Mouse (Mus musculus) neural tube, postnatal 0 days (tissue): ENCODE measurements around the gene Fam187b. TPM values are rescaled to one million over a fixed set of nuclear protein-coding genes. Genes with fewer than 3 reads are reported as not detected.

Source experiments
- polyA plus RNA-seq: library from polyadenylated mRNA; unstranded; fragments of >200 nt; fragmentation: Nextera tagmentation; extraction: Ambion mirVana; gene quantifications from 2 replicates; pipeline ENCODE4 v1.2.1, GENCODE M21; 2015

Fam187b gene
- polyA plus RNA-seq: 0.76 and 1.1 TPM in 2 replicates

GRCm38 (mm10) chr7:30973501-30974289 is at the start of gene Fam187b:
TSS of gene Fam187b (plus strand) at chr7:30973790.

GRCm38 (mm10) chr7:30924581-30924980 is 49.0 kb upstream of the Fam187b start, which contains the start of gene Hamp2:
TSS of gene Hamp2 (minus strand) at chr7:30924681.

GRCm38 (mm10) chr7:30943909-30944635 is 29.5 kb upstream of the Fam187b start, which contains the start of gene Hamp:
TSS of gene Hamp (minus strand) at chr7:30944032.

DNA sequence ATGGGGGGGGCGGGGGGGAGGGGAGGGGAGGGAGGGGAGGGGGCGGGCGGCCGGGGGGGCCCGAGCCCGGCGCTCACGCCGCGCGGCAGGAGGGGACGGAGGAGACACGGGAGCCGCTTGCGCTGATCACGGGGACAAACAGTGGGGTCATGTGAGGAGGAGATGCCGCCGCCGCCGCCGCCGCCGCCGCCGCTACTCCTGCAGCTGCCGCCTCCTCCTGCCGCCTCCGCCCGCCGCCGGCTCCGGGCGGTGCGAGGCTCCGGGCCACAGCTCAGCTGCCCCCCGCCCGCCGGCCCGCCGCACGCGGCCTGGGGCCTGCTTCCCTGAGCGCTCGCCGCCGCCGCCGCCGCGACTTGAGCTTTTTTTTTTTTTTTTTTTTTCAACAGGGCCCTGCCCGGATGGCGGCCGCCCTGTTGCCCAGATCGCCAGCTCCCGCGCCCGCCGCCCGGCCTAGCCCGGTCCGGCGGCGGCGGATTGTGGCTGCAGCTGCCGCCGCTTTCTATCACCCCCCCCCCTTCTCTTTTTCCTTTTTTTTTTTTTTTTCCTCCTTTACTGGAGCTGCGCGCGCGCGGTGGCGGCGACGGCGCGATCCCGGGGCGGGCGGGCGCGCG is 16.7 kb upstream of the Fam187b start, which contains the start of gene Usf2:
Usf2 (minus strand) TSS at position 48 of the 611 bp plus-strand sequence.

GRCm38 (mm10) chr7:30973251-30973500 is 414 bp upstream of the Fam187b start, which contains the start of gene Lsr:
TSS of gene Lsr (minus strand) at chr7:30973464.

Other genes with a start within 250 kb of the Fam187b start
- gene Tmem147, start 244.2 kb upstream of the Fam187b start, polyA plus RNA-seq: 359 and 361 TPM in 2 replicates
- 0.43 and 0.98 TPM in 2 replicates for gene Gapdhs, start 230.1 kb upstream of the Fam187b start, polyA plus RNA-seq
- 3.3 and 3.7 TPM in 2 replicates for gene Sbsn, start 222.3 kb upstream of the Fam187b start, polyA plus RNA-seq
- gene Dmkn, start 210.0 kb upstream of the Fam187b start, polyA plus RNA-seq: 5.9 and 7.8 TPM in 2 replicates
- 7.9 and 15.2 TPM in 2 replicates for gene Krtdap, start 185.9 kb upstream of the Fam187b start, polyA plus RNA-seq
- gene Ffar2, start 150.0 kb upstream of the Fam187b start, polyA plus RNA-seq: 0.37 TPM in 1 of 2 replicates, not detected in the other
- not detected in 2 replicates for gene Ffar3, start 117.6 kb upstream of the Fam187b start, polyA plus RNA-seq
- not detected in 2 replicates for gene Ffar1, start 112.2 kb upstream of the Fam187b start, polyA plus RNA-seq
- gene Cd22, start 93.4 kb upstream of the Fam187b start, polyA plus RNA-seq: 0.05 TPM in 1 of 2 replicates, not detected in the other
- gene Mag, start 58.9 kb upstream of the Fam187b start, polyA plus RNA-seq: 19.5 and 38.7 TPM in 2 replicates
- not detected in 2 replicates for gene Hamp2, start 49.1 kb upstream of the Fam187b start, polyA plus RNA-seq
- not detected in 2 replicates for gene Hamp, start 29.8 kb upstream of the Fam187b start, polyA plus RNA-seq
- gene Usf2, start 17.0 kb upstream of the Fam187b start, polyA plus RNA-seq: 28.6 and 34.2 TPM in 2 replicates
- 23.1 and 23.9 TPM in 2 replicates for gene Lsr, start 326 bp upstream of the Fam187b start, polyA plus RNA-seq
- gene Fxyd5, start 68.7 kb downstream of the Fam187b start, polyA plus RNA-seq: 36.9 and 57.9 TPM in 2 replicates
- 714 and 730 TPM in 2 replicates for gene Fxyd7, start 77.7 kb downstream of the Fam187b start, polyA plus RNA-seq
- gene Fxyd1, start 83.4 kb downstream of the Fam187b start, polyA plus RNA-seq: 87.3 and 114 TPM in 2 replicates
- gene Lgi4, start 85.6 kb downstream of the Fam187b start, polyA plus RNA-seq: 2.5 and 3.6 TPM in 2 replicates
- gene Fxyd3, start 102.9 kb downstream of the Fam187b start, polyA plus RNA-seq: 3.1 and 3.5 TPM in 2 replicates
- gene Hpn, start 141.5 kb downstream of the Fam187b start, polyA plus RNA-seq: 0.71 and 1.0 TPM in 2 replicates
- gene Scn1b, start 153.2 kb downstream of the Fam187b start, polyA plus RNA-seq: 71.7 and 85.1 TPM in 2 replicates
- gene Gramd1a, start 182.1 kb downstream of the Fam187b start, polyA plus RNA-seq: 112 and 137 TPM in 2 replicates